Mouse (Mus musculus): ENCODE data around the gene F930015N05Rik. TPM values are rescaled to one million over a fixed set of nuclear protein-coding genes. Genes with fewer than 3 reads are reported as not detected.

F930015N05Rik gene
- polyA plus RNA-seq (2016; fragmentation: Nextera tagmentation; extraction: Ambion mirVana) = 0.62 and 2.6 TPM in 2 replicates

DNA sequence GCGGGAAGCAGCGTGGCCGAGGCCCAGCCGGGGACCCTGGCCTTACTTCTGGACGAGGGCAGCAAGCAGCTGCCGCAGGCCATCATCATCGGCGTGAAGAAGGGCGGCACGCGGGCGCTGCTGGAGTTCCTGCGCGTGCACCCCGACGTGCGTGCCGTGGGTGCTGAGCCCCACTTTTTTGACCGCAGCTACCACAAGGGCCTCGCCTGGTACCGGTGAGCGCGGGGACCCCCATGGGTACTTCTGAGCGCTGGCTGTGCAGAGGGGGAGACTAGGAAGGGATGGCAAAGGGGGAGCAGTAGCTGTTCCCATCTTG lies at the start of gene F930015N05Rik:
Gene F930015N05Rik (minus strand): TSS at position 242 of the 316 bp plus-strand sequence.
- under 1% methylated on average over 24 of the region's 24 CpGs for WGBS
- Histone ChIP-seq H3K4me1 (peaks cover 19% of the 10 kb centered on the region), H3K4me3 (peak within 1 kb of the TSS; percentile 81), H3K27me3 (ENCODE audit: insufficient read depth, poor library complexity, severe bottlenecking) (peaks cover 49% of the 10 kb centered on the region), H3K9me3 (no peaks in the 10 kb centered on the region), H3K27ac (peak within 1 kb of the TSS; percentile 91), H3K36me3 (no peaks in the 10 kb centered on the region)
- no peak for DNase-seq (ENCODE audit: low spot score)

DNA sequence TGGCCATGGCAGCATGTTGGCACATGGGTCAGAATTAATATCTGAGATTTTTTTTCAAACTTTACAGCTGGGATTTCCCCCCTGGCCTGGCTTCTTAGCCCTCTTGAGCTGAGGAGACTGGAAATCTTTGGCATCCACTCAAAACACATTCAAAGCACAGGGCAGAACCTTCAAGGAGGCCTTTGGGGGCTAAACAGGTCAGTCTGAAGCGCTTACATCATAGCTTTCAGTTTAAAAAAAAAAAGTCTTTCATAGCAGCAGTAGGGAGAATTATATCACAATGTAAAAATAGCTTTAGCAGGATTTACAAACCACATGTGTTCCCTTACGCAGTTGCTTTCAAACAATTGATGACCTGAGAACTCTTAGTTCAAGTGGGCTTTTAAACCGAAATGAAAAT lies 45.0 kb upstream of the F930015N05Rik start:
- no peaks in the 10 kb centered on the region for H3K4me1 ChIP-seq
- H3K36me3 ChIP-seq = no peaks in the 10 kb centered on the region
- no peak overlapping the region for H3K27ac ChIP-seq
- 76% methylated on average over 3 of the region's 3 CpGs for WGBS
- no peak overlapping the region for H3K4me3 ChIP-seq
- H3K9me3 ChIP-seq = no peaks in the 10 kb centered on the region
- H3K27me3 ChIP-seq (ENCODE audit: insufficient read depth, poor library complexity, severe bottlenecking) = no peaks in the 10 kb centered on the region
- no peak for DNase-seq (ENCODE audit: low spot score)

DNA sequence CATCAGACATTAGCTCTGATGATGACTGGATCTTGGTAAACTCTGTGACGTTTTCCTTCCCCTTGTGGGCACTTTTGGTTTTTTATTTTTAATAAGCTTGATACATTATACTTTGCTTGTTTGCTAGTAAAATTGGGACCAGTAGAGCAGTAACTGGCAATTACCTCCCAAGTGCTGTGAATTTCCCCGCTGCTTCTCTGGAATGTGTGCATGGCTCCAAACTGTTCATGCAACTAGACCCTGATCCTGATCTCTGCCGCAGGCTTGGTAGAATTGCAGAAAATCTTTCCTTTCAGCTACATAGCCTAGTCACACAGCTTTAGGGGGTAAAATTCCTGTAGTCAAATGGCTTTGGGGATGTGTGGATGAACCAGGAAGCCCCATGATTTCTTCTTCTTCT lies 37.2 kb upstream of the F930015N05Rik start:
- H3K27ac ChIP-seq = no peak overlapping the region
- no peak for DNase-seq (ENCODE audit: low spot score)
- H3K36me3 ChIP-seq = no peaks in the 10 kb centered on the region
- no peaks in the 10 kb centered on the region for H3K9me3 ChIP-seq
- peaks cover 8% of the 10 kb centered on the region; the same call in 1 of the 2 replicates for H3K4me1 ChIP-seq
- peaks cover 5% of the 10 kb centered on the region; the same call in 1 of the 2 replicates for H3K27me3 ChIP-seq (ENCODE audit: insufficient read depth, poor library complexity, severe bottlenecking)
- WGBS = 62% methylated on average over 3 of the region's 3 CpGs
- H3K4me3 ChIP-seq = no peak overlapping the region

DNA sequence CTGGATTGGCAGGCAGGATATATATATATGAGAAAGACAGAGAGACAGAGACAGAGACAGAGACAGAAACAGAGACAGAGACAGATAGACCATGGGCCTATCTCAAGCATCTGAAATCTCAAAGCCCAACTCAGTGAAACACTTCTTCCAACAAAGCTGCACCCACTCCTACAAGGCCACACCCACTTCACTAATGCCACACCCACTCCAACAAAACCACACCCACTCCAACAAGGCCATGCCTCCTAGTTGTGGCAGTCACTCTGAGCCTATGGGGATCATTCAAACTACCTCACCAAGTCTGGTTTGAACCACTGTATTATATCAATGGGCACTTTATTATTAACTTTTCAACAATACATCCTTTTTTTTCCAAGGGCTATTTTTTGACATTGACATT lies 34.2 kb upstream of the F930015N05Rik start:
- no peak for DNase-seq (ENCODE audit: low spot score)
- Histone ChIP-seq H3K4me3 (no peak overlapping the region), H3K27ac (no peak overlapping the region), H3K4me1 (peaks cover 8% of the 10 kb centered on the region; the same call in 1 of the 2 replicates), H3K9me3 (no peaks in the 10 kb centered on the region), H3K27me3 (ENCODE audit: insufficient read depth, poor library complexity, severe bottlenecking) (peaks cover 17% of the 10 kb centered on the region; the same call in 1 of the 2 replicates), H3K36me3 (no peaks in the 10 kb centered on the region)

DNA sequence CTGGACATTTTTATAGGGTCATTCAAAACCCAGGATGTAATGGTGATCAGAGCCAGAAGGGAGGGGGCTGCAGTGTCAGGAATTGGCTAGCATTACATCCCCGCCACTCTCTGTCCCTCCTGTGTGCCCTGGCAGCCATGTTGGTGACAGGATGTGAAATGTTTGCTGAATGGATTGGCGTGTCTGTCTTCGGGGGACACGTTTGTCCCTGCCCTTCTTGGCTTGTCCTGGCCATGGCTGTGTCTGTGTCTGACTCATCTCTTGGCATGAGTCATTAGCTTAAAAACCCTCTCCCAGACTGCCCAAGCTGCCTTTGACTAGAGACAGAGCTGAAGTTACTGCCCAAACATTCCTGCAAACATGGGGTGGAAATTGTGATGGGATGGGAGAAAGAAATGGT lies 32.3 kb upstream of the F930015N05Rik start:
- no peak overlapping the region for H3K4me3 ChIP-seq
- peaks cover 11% of the 10 kb centered on the region; the same call in 1 of the 2 replicates for H3K4me1 ChIP-seq
- H3K27me3 ChIP-seq (ENCODE audit: insufficient read depth, poor library complexity, severe bottlenecking) = peaks cover 17% of the 10 kb centered on the region; the same call in 1 of the 2 replicates
- no peaks in the 10 kb centered on the region for H3K36me3 ChIP-seq
- H3K27ac ChIP-seq = no peak overlapping the region
- 54% methylated on average over 4 of the region's 4 CpGs for WGBS
- no peaks in the 10 kb centered on the region for H3K9me3 ChIP-seq
- DNase-seq (ENCODE audit: low spot score) = no peak

DNA sequence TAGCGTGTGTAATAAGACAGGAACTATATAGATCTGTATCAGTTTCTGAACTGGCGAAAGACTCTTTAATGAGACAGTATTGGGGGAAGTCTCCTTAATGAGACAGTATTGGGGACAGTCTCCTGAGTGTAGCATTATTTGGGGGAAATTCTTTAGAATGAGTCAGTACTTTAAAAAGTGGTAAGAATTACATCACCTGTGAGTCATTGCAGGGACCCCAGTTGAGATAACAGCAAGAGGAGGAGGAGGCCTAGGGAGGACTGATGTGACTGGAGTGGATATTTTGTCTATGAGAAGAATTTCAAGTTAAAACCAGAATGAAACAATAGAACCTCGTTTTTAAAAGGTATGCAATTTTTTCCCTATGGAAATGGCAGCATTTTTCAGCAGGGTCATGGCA lies 25.3 kb upstream of the F930015N05Rik start:
- H3K27ac ChIP-seq = no peak overlapping the region
- H3K27me3 ChIP-seq (ENCODE audit: insufficient read depth, poor library complexity, severe bottlenecking) = no peaks in the 10 kb centered on the region
- DNase-seq (ENCODE audit: low spot score) = no peak
- no peaks in the 10 kb centered on the region for H3K9me3 ChIP-seq
- no peak overlapping the region for H3K4me3 ChIP-seq
- 0 out of 2 replicates have a peak, but pooled peaks cover 4% of the 10 kb centered on the region for H3K4me1 ChIP-seq
- no peaks in the 10 kb centered on the region for H3K36me3 ChIP-seq
- 67% methylated on average over 3 of the region's 3 CpGs for WGBS

DNA sequence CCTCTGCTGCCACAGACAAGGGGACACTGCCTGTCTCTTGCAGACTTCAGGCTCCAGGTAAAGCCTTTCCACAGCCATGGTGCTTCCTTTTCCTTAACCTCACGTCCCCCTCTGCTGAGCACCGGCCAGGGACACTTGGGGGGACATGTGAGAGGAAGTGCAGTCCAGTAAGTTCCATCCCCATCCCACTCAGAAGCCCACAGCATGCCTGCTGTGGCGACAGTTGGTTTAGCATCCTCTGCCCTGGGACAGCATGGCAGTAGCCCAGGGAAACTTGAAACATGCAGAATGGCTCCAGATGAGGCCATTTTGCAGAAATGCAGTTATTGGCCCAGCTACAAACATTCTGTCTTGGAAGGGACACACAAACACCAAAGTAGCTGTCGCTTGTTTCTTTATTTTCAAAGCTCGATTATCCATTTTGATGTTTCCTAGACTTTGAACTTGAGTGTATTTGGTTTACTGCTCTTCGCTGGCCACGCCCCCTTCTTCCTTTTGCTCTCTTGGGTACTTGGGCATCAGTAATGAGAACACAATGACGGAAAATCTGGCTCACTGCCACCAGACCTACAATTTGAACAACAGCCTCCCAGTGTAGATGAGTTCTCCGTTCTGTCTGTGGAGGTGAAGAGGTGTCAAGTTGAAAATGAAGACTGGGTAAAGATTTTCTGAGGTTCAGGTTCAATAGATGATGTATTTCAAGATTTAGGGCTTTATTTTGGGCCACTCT lies 12.3 kb upstream of the F930015N05Rik start:
- Histone ChIP-seq H3K4me3 (no peak overlapping the region), H3K27ac (no peak overlapping the region), H3K4me1 (no peaks in the 10 kb centered on the region), H3K27me3 (ENCODE audit: insufficient read depth, poor library complexity, severe bottlenecking) (peaks cover 6% of the 10 kb centered on the region; the same call in 1 of the 2 replicates), H3K9me3 (no peaks in the 10 kb centered on the region), H3K36me3 (no peaks in the 10 kb centered on the region)
- 78% methylated on average over 9 of the region's 9 CpGs for WGBS
- no peak for DNase-seq (ENCODE audit: low spot score)

DNA sequence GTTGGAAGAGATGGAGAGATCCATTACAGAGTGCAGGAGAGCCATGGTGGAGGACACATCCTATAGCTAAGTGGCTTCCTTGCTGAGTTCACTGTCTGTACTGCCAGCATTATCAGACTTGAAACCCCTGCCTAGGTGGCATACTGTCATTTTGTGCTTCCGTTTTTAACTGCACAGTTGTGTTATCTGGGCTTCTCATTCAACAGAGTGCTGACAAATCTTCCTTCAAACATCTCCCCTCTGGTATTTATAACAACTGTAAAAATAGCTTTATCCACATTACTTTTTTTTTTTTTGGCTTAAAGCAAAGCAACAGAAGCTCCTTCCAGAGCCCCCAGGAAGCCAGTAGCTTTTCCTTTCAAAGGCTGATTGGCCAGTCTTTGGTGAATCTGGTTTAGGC lies 8.8 kb upstream of the F930015N05Rik start:
- Histone ChIP-seq H3K4me3 (no peak overlapping the region), H3K9me3 (no peaks in the 10 kb centered on the region), H3K36me3 (no peaks in the 10 kb centered on the region), H3K27me3 (ENCODE audit: insufficient read depth, poor library complexity, severe bottlenecking) (peaks cover 23% of the 10 kb centered on the region; the same call in 1 of the 2 replicates), H3K4me1 (peaks cover 4% of the 10 kb centered on the region; the same call in 1 of the 2 replicates), H3K27ac (no peak overlapping the region)
- no peak for DNase-seq (ENCODE audit: low spot score)
- 35% methylated on average over 1 of the region's 1 CpGs for WGBS

DNA sequence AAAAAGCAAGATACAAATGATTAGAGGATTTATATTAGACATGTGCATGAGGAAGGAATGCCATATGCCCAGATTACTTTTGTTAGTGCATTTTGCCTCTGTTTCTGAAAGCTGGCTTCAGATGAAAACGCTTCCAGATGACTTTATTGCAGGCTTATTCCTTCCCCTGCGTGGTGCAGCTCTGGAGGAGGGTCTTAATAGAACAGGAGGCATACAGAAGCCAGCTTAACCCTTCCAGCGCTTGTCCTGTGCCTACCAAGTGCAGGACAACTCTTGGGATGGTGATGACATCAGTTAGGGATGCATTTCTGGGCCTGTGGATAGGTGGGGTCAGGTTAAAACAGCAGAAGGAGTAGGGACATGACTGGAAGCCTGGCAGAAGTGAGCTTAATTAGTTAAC lies 6.2 kb upstream of the F930015N05Rik start:
- Histone ChIP-seq H3K27ac (no peak overlapping the region), H3K27me3 (ENCODE audit: insufficient read depth, poor library complexity, severe bottlenecking) (peaks cover 29% of the 10 kb centered on the region), H3K9me3 (no peaks in the 10 kb centered on the region), H3K4me1 (peaks cover 4% of the 10 kb centered on the region; the same call in 1 of the 2 replicates), H3K4me3 (no peak overlapping the region), H3K36me3 (no peaks in the 10 kb centered on the region)
- WGBS = 50% methylated on average over 3 of the region's 3 CpGs
- no peak for DNase-seq (ENCODE audit: low spot score)

DNA sequence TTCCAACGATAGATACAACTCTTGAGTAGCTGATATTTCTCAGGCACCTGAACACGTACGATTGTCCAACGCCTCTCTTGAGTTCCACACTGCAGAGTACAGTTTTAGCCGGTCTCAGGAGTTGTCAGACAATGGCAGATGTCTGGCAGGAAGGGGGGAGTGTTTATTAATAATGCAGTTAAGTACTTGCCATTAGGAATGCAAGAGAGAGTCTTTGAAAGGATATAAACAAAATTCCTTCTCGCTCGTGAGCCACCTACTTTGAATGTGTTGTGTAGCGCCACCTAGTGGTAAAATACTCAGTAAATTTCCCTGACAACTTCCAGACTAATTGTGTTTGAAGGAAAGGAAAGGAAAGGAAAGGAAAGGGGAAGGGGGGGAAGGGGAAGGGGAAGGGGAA lies 5.7 kb upstream of the F930015N05Rik start:
- 35% methylated on average over 8 of the region's 8 CpGs for WGBS
- no peak overlapping the region for H3K27ac ChIP-seq
- DNase-seq (ENCODE audit: low spot score) = no peak
- no peaks in the 10 kb centered on the region for H3K9me3 ChIP-seq
- H3K4me3 ChIP-seq = no peak overlapping the region
- peaks cover 34% of the 10 kb centered on the region for H3K27me3 ChIP-seq (ENCODE audit: insufficient read depth, poor library complexity, severe bottlenecking)
- H3K4me1 ChIP-seq = peaks cover 4% of the 10 kb centered on the region; the same call in 1 of the 2 replicates
- no peaks in the 10 kb centered on the region for H3K36me3 ChIP-seq

DNA sequence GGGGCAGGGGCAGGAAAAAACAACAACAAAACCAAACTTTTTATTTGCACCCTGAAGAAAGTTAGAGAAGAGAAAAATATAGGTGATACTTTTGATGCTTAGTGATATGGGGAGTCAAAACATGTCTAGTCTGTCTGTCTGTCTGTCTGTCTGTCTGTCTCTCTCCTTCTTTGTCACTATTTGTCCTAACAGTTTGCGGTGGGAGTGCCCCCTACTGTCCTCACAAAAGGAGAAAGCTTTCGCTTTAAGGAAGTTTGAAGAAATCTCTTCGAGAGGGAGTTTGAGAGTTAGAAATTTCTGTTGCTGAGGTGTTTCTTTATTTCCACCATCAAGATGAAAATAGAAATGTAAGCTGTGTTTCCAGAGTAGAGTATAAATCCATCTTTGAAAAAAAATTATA lies 2.5 kb upstream of the F930015N05Rik start:
- Histone ChIP-seq H3K27me3 (ENCODE audit: insufficient read depth, poor library complexity, severe bottlenecking) (peaks cover 43% of the 10 kb centered on the region), H3K4me1 (peaks cover 23% of the 10 kb centered on the region), H3K9me3 (no peaks in the 10 kb centered on the region), H3K4me3 (no peak overlapping the region), H3K36me3 (no peaks in the 10 kb centered on the region), H3K27ac (no peak overlapping the region)
- WGBS = 24% methylated on average over 3 of the region's 3 CpGs
- DNase-seq (ENCODE audit: low spot score) = no peak

DNA sequence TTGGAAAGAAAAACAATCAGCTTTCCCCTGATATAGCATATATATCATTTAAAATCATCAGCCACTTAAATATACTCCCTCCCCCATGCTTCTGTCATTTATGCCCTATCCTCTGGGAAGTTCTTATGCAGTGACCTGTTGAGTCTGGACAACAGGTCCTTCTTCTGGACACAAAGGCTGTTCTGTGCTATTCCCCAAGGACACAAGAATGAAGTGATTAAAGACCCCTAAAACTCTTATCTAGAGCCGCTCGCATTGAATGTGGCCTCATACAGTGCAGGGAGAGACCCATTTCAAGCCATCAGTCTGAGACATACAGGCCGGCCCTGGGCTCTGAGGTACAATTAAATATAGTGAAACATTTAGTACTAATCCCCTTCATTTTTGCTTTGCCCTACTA lies 1.3 kb upstream of the F930015N05Rik start:
- Histone ChIP-seq H3K4me1 (peaks cover 23% of the 10 kb centered on the region), H3K27me3 (ENCODE audit: insufficient read depth, poor library complexity, severe bottlenecking) (peaks cover 44% of the 10 kb centered on the region), H3K9me3 (no peaks in the 10 kb centered on the region), H3K27ac (no peak overlapping the region), H3K36me3 (no peaks in the 10 kb centered on the region), H3K4me3 (no peak overlapping the region)
- DNase-seq (ENCODE audit: low spot score) = no peak
- 64% methylated on average over 3 of the region's 3 CpGs for WGBS

DNA sequence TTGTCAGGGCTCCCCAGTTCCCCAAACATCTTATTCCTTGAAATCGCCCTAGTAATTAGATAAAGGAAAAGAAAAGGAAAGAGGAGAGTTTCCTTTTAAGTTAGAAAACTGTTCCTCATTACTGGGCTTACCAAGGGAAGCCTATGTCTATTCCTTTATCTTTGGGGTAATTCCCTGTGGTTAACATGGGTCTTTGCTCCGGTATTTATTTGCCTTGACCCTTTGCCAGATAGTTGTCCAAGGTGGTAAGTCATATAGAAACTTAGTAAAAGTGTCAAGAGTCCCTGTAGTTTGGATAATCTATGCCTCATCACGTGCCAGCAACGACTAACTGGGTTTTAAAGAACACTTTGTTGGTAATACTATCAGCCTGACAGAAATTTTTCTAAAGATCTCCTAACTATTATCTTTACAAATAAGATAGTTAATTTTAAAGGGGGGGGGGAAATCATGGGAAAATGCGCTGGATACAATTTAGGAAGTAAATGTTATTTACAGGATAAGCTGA lies 392 bp upstream of the F930015N05Rik start:
- Histone ChIP-seq H3K4me3 (peak overlapping the region; percentile 81), H3K36me3 (no peaks in the 10 kb centered on the region), H3K27ac (peak overlapping the region; percentile 91), H3K9me3 (no peaks in the 10 kb centered on the region), H3K27me3 (ENCODE audit: insufficient read depth, poor library complexity, severe bottlenecking) (peaks cover 49% of the 10 kb centered on the region), H3K4me1 (peaks cover 20% of the 10 kb centered on the region)
- WGBS = 17% methylated on average over 5 of the region's 5 CpGs
- DNase-seq (ENCODE audit: low spot score) = no peak
